Mouse (Mus musculus) stomach, embryonic 14.5 days (tissue): ENCODE measurements around the gene Zfp1. TPM values are rescaled to one million over a fixed set of nuclear protein-coding genes. Genes with fewer than 3 reads are reported as not detected.

Source experiments
- ATAC-seq: fragments of 200-750 bp; cut with Nextera tagmentation; 2 replicates; pipeline ENCODE4 v1.8.0; 2017; ENCODE audit warnings: low read depth, moderate TSS enrichment; ENCODE audit not compliant: insufficient number of reproducible peaks, insufficient read depth, low FRiP score
- H3K27ac ChIP-seq: fragments of 300-500 bp; sonication (generic); 2 replicates; pipeline ENCODE4 v1.5.1; 2014; ENCODE audit warnings: mild to moderate bottlenecking, low read length, moderate library complexity, mixed read lengths
- H3K27me3 ChIP-seq: fragments of 300-500 bp; sonication (generic); 2 replicates; pipeline ENCODE4 v1.6.1; 2014; ENCODE audit warnings: low read length, control low read depth, mixed read lengths; ENCODE audit not compliant: control insufficient read depth, insufficient read depth
- H3K36me3 ChIP-seq: fragments of 300-500 bp; sonication (generic); 2 replicates; pipeline ENCODE4 v1.6.1; 2014; ENCODE audit warnings: mild to moderate bottlenecking, control low read depth, low read length, moderate library complexity, mixed read lengths; ENCODE audit not compliant: control insufficient read depth, insufficient read depth
- H3K4me1 ChIP-seq: fragments of 300-500 bp; sonication (generic); 2 replicates; pipeline ENCODE4 v1.6.1; 2014; ENCODE audit warnings: low read length, control low read depth, mixed read lengths; ENCODE audit not compliant: control insufficient read depth, insufficient read depth
- H3K4me2 ChIP-seq: fragments of 300-500 bp; sonication (generic); replicated peaks from 2 replicates; pipeline ENCODE4 v1.6.1; 2014; ENCODE audit warnings: low read depth, low read length, control low read depth
- H3K4me3 ChIP-seq: fragments of 300-500 bp; sonication (generic); 2 replicates; pipeline ENCODE4 v1.5.1; 2014; ENCODE audit warnings: low read depth, low read length, control low read depth
- H3K9ac ChIP-seq: fragments of 300-500 bp; sonication (generic); replicated peaks from 2 replicates; pipeline ENCODE4 v1.6.1; 2014; ENCODE audit warnings: low read depth, mild to moderate bottlenecking, control low read depth, low read length, moderate library complexity, mixed read lengths
- H3K9me3 ChIP-seq: fragments of 300-500 bp; sonication (generic); 2 replicates; pipeline ENCODE4 v1.6.1; 2016; ENCODE audit warnings: low read depth, low read length, control low read depth; ENCODE audit not compliant: control insufficient read depth
- WGBS: fragments of 180-500 bp; shearing (Covaris S2); extraction: QIAGEN DNeasy Blood & Tissue Kit; methylation state at CpG from one replicate; pipeline ENCODE4 v1.1.7; 2014; 5-methylcytosine and 5-hydroxymethylcytosine counted together
- polyA plus RNA-seq: library from polyadenylated mRNA; unstranded; fragments of >200 nt; fragmentation: Nextera tagmentation; extraction: Ambion mirVana; gene quantifications from 2 replicates; pipeline ENCODE4 v1.2.1, GENCODE M21; 2014

The Zfp1 gene
- polyA plus RNA-seq, 1 experiment from 2014 or later: 26.3 TPM

DNA sequence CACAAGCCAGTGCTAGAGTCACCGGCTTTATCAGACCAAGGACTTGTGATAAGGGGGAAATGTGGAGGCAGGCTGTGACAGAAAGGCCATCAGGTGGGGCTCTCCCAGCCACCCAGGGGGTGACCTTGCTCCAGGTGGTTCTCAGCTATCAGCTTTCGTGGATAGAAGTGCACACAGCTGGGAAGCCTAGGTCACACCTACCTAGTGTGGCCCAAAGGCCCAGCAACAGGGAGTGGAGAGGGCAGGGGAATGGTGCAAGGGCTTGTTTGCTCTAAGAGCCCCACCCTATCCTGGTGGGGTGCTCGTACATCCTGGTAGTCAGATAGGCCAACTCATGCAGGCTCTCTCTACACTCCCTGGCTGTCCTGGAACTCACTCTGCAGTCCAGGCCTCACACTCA lies 62.0 kb downstream of the Zfp1 start:
- peaks cover 5% of the 10 kb centered on the region; the same call in 1 of the 2 replicates for H3K36me3 ChIP-seq
- peak overlapping the region; percentile 78 for H3K27ac ChIP-seq
- no peak overlapping the region for H3K4me3 ChIP-seq
- WGBS: 42% methylated on average over 3 of the region's 3 CpGs
- 0 out of 2 replicates have a peak, but pooled peaks cover 2% of the 10 kb centered on the region for H3K4me1 ChIP-seq
- H3K9me3 ChIP-seq: no peaks in the 10 kb centered on the region
- H3K27me3 ChIP-seq: no peaks in the 10 kb centered on the region
- ATAC-seq: peak; percentile 88
- no peak overlapping the region for H3K4me2 ChIP-seq
- H3K9ac ChIP-seq: no peak overlapping the region

GRCm38 (mm10) chr8:111705699-111706098 lies 62.5 kb downstream of the Zfp1 start:
- ATAC-seq: no peak
- WGBS: 62% methylated on average over 5 of the region's 5 CpGs
- H3K27ac ChIP-seq: peak overlapping the region; percentile 64
- no peaks in the 10 kb centered on the region for H3K9me3 ChIP-seq
- no peak overlapping the region for H3K4me2 ChIP-seq
- H3K27me3 ChIP-seq: no peaks in the 10 kb centered on the region
- no peak overlapping the region for H3K9ac ChIP-seq
- no peak overlapping the region for H3K4me3 ChIP-seq
- peaks cover 9% of the 10 kb centered on the region for H3K36me3 ChIP-seq
- H3K4me1 ChIP-seq: 0 out of 2 replicates have a peak, but pooled peaks cover 2% of the 10 kb centered on the region

DNA sequence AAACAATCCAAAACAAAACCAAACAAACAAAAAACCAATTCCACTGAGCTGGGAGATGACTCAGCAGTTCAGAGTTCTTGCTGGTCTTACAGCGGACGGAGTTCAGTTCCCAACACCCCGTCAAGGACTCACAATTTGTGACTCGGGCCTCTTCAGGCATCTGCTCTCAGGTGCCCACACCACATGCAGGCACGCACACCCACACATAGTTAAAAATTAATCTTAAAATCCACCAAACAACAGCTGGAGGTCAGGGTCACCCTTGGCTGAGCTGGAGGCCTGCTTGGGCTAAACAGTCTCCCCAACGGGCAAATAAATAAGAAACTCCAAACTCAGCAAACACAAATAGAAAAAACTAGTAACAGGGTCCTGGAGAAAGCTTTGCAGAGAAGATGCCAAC lies 65.1 kb downstream of the Zfp1 start:
- Histone ChIP-seq H3K4me3 (no peak overlapping the region), H3K27me3 (no peaks in the 10 kb centered on the region), H3K4me2 (no peak overlapping the region), H3K9ac (no peak overlapping the region), H3K4me1 (0 out of 2 replicates have a peak, but pooled peaks cover 2% of the 10 kb centered on the region), H3K36me3 (peaks cover 32% of the 10 kb centered on the region), H3K9me3 (no peaks in the 10 kb centered on the region), H3K27ac (peak overlapping the region; percentile 63; the same call in 1 of the 2 replicates)
- no peak for ATAC-seq
- WGBS: 64% methylated on average over 6 of the region's 6 CpGs

DNA sequence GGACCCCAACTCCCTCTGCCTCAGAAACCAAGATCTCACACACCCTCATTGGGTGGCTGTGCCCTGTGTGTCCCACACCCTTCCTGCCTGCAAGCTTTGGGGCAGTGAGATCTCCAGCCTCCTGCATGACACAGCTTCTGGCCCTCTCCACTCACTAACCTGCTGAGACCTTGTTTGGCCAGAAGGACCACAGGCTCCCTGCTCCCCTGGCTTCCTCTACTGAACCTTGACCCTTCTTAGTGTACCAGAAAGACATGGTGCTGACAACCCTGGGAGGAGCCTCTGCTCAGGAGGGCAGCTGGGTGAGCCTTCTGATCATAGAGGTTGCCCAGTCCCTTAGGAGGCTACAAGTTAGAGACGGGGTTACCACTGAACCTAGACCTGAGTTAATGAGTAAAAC lies 66.0 kb downstream of the Zfp1 start:
- Histone ChIP-seq H3K27ac (peak overlapping the region; percentile 63), H3K4me3 (no peak overlapping the region), H3K27me3 (no peaks in the 10 kb centered on the region), H3K36me3 (peaks cover 41% of the 10 kb centered on the region), H3K4me2 (no peak overlapping the region), H3K4me1 (0 out of 2 replicates have a peak, but pooled peaks cover 2% of the 10 kb centered on the region), H3K9me3 (no peaks in the 10 kb centered on the region), H3K9ac (no peak overlapping the region)
- WGBS: 83% methylated on average over 1 of the region's 1 CpGs
- no peak for ATAC-seq

DNA sequence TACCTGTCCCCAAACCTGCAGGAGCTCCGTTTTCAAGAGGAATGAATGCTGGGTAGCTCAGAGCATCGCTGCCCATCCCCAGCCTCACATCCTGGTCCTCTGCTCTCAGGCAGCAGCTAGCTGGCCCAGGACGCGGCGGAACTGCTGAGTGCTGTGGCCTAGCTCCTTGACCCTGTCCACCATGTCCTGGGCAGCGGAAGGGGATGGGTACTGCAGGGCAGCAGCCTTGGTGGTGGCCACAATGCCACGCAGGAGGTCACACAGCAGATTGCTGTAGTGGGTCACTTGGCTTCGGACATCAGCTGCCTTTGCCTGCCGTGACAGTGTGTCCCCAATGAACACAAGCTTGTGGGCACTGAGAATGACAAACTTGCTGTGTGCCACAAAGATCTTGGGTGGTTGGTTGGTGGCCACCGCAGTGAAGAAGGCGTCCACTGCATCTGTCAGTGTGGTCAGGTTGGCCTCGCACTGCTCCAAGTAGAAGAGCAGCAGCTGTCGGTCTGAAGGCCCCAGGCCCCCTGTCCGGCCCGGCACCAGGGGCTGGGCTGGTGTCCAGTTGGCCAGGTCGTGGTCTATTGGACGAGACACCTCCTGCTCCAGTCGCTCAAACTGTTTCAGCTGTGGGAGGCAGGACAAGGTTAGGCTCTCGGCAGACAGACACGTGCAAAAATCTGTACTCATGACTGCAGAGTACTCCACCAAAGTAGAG lies 67.7 kb downstream of the Zfp1 start:
- ATAC-seq: no peak
- Histone ChIP-seq H3K4me3 (no peak overlapping the region), H3K4me2 (no peak overlapping the region), H3K27ac (no peak overlapping the region), H3K9me3 (no peaks in the 10 kb centered on the region), H3K9ac (no peak overlapping the region), H3K27me3 (no peaks in the 10 kb centered on the region), H3K36me3 (peaks cover 55% of the 10 kb centered on the region), H3K4me1 (0 out of 2 replicates have a peak, but pooled peaks cover 2% of the 10 kb centered on the region)
- WGBS: 93% methylated on average over 20 of the region's 20 CpGs

GRCm38 (mm10) chr8:111712135-111712534 lies 68.9 kb downstream of the Zfp1 start:
- no peak for ATAC-seq
- no peak overlapping the region for H3K4me3 ChIP-seq
- no peak overlapping the region for H3K27ac ChIP-seq
- peaks cover 14% of the 10 kb centered on the region for H3K4me1 ChIP-seq
- H3K9ac ChIP-seq: no peak overlapping the region
- no peaks in the 10 kb centered on the region for H3K27me3 ChIP-seq
- H3K36me3 ChIP-seq: peaks cover 55% of the 10 kb centered on the region
- no peak overlapping the region for H3K4me2 ChIP-seq
- WGBS: 70% methylated on average over 9 of the region's 9 CpGs
- no peaks in the 10 kb centered on the region for H3K9me3 ChIP-seq

DNA sequence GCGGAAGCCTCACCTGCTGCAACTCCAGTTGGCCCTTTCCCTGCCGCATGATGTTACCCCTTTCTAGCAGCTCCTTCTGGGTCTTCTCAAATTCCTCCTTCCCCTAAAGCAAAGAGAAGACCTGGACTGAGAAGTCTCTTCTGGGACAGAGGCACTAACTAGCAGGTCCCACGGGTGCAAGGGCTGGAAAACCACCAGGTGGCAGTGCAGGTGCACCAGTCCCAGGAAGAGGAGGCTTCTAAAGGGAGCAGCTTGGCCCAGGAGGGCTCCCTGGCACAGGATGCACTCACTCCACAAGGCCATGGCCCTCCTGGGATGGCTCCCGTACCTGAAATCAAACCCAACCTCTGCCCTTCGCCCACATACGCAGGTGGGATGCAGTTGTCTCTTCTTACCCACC lies 69.4 kb downstream of the Zfp1 start:
- 71% methylated on average over 6 of the region's 6 CpGs for WGBS
- H3K36me3 ChIP-seq: peaks cover 55% of the 10 kb centered on the region
- H3K9ac ChIP-seq: no peak overlapping the region
- no peak overlapping the region for H3K4me2 ChIP-seq
- no peak overlapping the region for H3K4me3 ChIP-seq
- ATAC-seq: no peak
- H3K27ac ChIP-seq: no peak overlapping the region
- no peaks in the 10 kb centered on the region for H3K9me3 ChIP-seq
- H3K4me1 ChIP-seq: peaks cover 17% of the 10 kb centered on the region
- no peaks in the 10 kb centered on the region for H3K27me3 ChIP-seq

- ATAC-seq: no peak
- Histone ChIP-seq H3K36me3 (peaks cover 59% of the 10 kb centered on the region), H3K4me1 (peaks cover 24% of the 10 kb centered on the region), H3K9ac (no peak overlapping the region), H3K27ac (no peak overlapping the region), H3K27me3 (no peaks in the 10 kb centered on the region), H3K4me3 (no peak overlapping the region), H3K4me2 (no peak overlapping the region), H3K9me3 (no peaks in the 10 kb centered on the region)
- 89% methylated on average over 11 of the region's 11 CpGs for WGBS
These were observed 70.1 kb downstream of the Zfp1 start for GRCm38 (mm10) chr8:111713291-111713690.

DNA sequence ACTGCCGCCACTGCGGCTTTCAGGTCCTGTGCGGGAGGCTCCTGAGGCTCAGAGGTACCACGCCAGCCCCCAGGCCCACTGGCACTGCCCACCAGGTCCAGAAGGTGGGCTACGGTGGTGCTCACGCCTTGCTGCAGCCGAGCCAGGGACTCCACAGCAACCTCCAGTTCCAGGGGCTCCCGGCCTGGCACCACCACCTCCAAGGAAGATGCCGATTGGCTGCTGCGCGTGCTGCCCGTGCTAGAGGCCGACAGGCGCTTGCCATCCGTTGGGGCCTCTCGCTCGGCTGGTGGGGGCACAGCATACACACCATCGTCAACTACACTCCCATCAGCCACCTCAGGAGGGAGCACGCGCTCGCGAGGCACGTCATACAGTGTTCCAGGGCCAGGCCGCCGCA lies 70.6 kb downstream of the Zfp1 start:
- Histone ChIP-seq H3K9me3 (no peaks in the 10 kb centered on the region), H3K36me3 (peaks cover 59% of the 10 kb centered on the region), H3K4me3 (no peak overlapping the region), H3K4me1 (peaks cover 26% of the 10 kb centered on the region), H3K27ac (no peak overlapping the region), H3K27me3 (no peaks in the 10 kb centered on the region), H3K9ac (no peak overlapping the region), H3K4me2 (no peak overlapping the region)
- 92% methylated on average over 25 of the region's 25 CpGs for WGBS
- no peak for ATAC-seq
